9 mouse cellular contexts compared by ENCODE assay signal in genomic region chr15:83583419-83584156, GRCm38 (mm10). TPM values are rescaled to one million over a fixed set of nuclear protein-coding genes. Genes with fewer than 3 reads are reported as not detected.
A peak's percentile ranks its signal among the peaks of the same experiment; 100 is the strongest.
DNase-seq lines count a peak whose midpoint lies in the region; ATAC-seq and TF ChIP-seq lines count a peak whose summit lies in the region.
"Had no signal": no experiment of that assay in that cellular context is flagged by ENCODE, and none has a peak within 500 bp of the region (broad histone marks: within the 10 kb centered on the region; RNA-seq: fewer than 3 reads in every experiment).

No protein-coding gene starts in this region.

- peaks cover 8% of the 10 kb centered on the region for H3K9me3 ChIP-seq in kidney, embryonic 16.5 days (ENCODE audit: low read length)
- no peaks in the 10 kb centered on the region for H3K9me3 ChIP-seq in embryonic facial prominence, embryonic 11.5 days (replicated peaks; ENCODE audit: control insufficient read depth, low read length)

- no peaks in the 10 kb centered on the region for H3K4me1 ChIP-seq in kidney, adult 2 months (ENCODE audit: control insufficient read depth, insufficient read depth, low read length)
- no peaks in the 10 kb centered on the region for H3K4me1 ChIP-seq in kidney, embryonic 16.5 days (ENCODE audit: insufficient read depth, low read length)
- no peaks in the 10 kb centered on the region for H3K4me1 ChIP-seq in embryonic facial prominence, embryonic 11.5 days (ENCODE audit: control insufficient read depth, insufficient read depth, low read length)
- H3K4me1 ChIP-seq: midbrain, embryonic 12.5 days had no signal

- H3K9ac ChIP-seq in kidney, embryonic 16.5 days (replicated peaks; ENCODE audit: low read length): no peak overlapping the region
- H3K9ac ChIP-seq in embryonic facial prominence, embryonic 11.5 days (replicated peaks; ENCODE audit: low read length): no peak overlapping the region
- H3K9ac ChIP-seq: midbrain, embryonic 12.5 days had no signal

- no peak overlapping the region for H3K4me3 ChIP-seq in kidney, adult 2 months (ENCODE audit: insufficient read depth, low read depth, low read length)
- no peak overlapping the region for H3K4me3 ChIP-seq in kidney, embryonic 16.5 days (ENCODE audit: low read length)
- H3K4me3 ChIP-seq in embryonic facial prominence, embryonic 11.5 days (ENCODE audit: low read depth, low read length): no peak overlapping the region
- H3K4me3 ChIP-seq: midbrain, embryonic 12.5 days had no signal

- no peak overlapping the region for H3K27ac ChIP-seq in kidney, adult 2 months (ENCODE audit: insufficient read depth, low read depth, low read length)
- no peak overlapping the region for H3K27ac ChIP-seq in kidney, embryonic 16.5 days (ENCODE audit: low read length)
- H3K27ac ChIP-seq in embryonic facial prominence, embryonic 11.5 days (replicated peaks; ENCODE audit: low read depth, low read length): no peak overlapping the region
- H3K27ac ChIP-seq: midbrain, embryonic 12.5 days had no signal

- TF ChIP-seq POLR2A in kidney, adult 2 months (IDR thresholded peaks at IDR 0.05; ENCODE audit: low read depth, low read length): no peak

- no peaks in the 10 kb centered on the region for H3K27me3 ChIP-seq in kidney, adult 2 months (replicated peaks; ENCODE audit: control insufficient read depth, insufficient read depth, low read length)
- no peaks in the 10 kb centered on the region for H3K27me3 ChIP-seq in kidney, embryonic 16.5 days (ENCODE audit: insufficient read depth, low read length)
- no peaks in the 10 kb centered on the region for H3K27me3 ChIP-seq in embryonic facial prominence, embryonic 11.5 days (ENCODE audit: control insufficient read depth, insufficient read depth, low read length)
- H3K27me3 ChIP-seq: midbrain, embryonic 12.5 days had no signal

- ATAC-seq in kidney, embryonic 16.5 days (ENCODE audit: low FRiP score, low TSS enrichment): no peak
- ATAC-seq in embryonic facial prominence, embryonic 11.5 days (replicated peaks; ENCODE audit: insufficient number of reproducible peaks, low FRiP score, low TSS enrichment, low read depth): no peak
- peak; percentile 67 for ATAC-seq in megakaryocyte-erythroid progenitor cell, adult 5-6 weeks (replicated peaks; ENCODE audit: low FRiP score, low TSS enrichment, poor library complexity, severe bottlenecking)

- peak; percentile 79 for TF ChIP-seq CTCF in kidney, adult 2 months (conservative IDR thresholded peaks at IDR 0.05; ENCODE audit: insufficient read depth, insufficient read length, low read depth, low read length)

- 71% methylated on average over 8 of the region's 8 CpGs for WGBS in kidney, adult 2 months
- WGBS in kidney, embryonic 16.5 days: 68% methylated on average over 8 of the region's 8 CpGs
- WGBS in embryonic facial prominence, embryonic 11.5 days: 75% methylated on average over 8 of the region's 8 CpGs

- no peak overlapping the region for H3K4me2 ChIP-seq in kidney, embryonic 16.5 days (replicated peaks; ENCODE audit: low read depth, low read length)
- no peak overlapping the region for H3K4me2 ChIP-seq in embryonic facial prominence, embryonic 11.5 days (ENCODE audit: low read depth, low read length)
- H3K4me2 ChIP-seq: midbrain, embryonic 12.5 days had no signal

- peak; percentile 78 for DNase-seq in kidney, adult 2 months
- peak; percentile 72 for DNase-seq in MN1 (ENCODE audit: low spot score)
- DNase-seq in embryonic facial prominence, embryonic 11.5 days (ENCODE audit: low spot score): peak; percentile 45
- DNase-seq in kidney, adult 9 months: peak; percentile 82
- no peak for DNase-seq in right cerebral cortex, postnatal 14 days
- DNase-seq in urinary bladder, postnatal 10 days (ENCODE audit: low spot score): no peak

- no peaks in the 10 kb centered on the region for H3K36me3 ChIP-seq in kidney, adult 2 months (ENCODE audit: control insufficient read depth, insufficient read depth, low read length)
- peaks cover 73% of the 10 kb centered on the region for H3K36me3 ChIP-seq in kidney, embryonic 16.5 days (ENCODE audit: insufficient read depth, low read length)
- peaks cover 30% of the 10 kb centered on the region for H3K36me3 ChIP-seq in embryonic facial prominence, embryonic 11.5 days (replicated peaks; ENCODE audit: control insufficient read depth, insufficient read depth, low read depth, low read length)

RNA-seq across cellular contexts. Expression of gene Ttll12, which starts 11.4 kb away (rescaled TPM):
- 18.0 and 20.5 TPM in 2 replicates for polyA plus RNA-seq in kidney, adult 2 months (2012; rRNA removed)
- 38.9 and 40.8 TPM in 2 replicates for polyA plus RNA-seq in kidney, embryonic 16.5 days (2015; fragmentation: Nextera tagmentation; extraction: Ambion mirVana)
- polyA plus RNA-seq in embryonic facial prominence, embryonic 11.5 days (2014; fragmentation: Nextera tagmentation; extraction: Ambion mirVana): 48.6 and 54.4 TPM in 2 replicates
- total RNA-seq in megakaryocyte-erythroid progenitor cell, adult 5-6 weeks (2014; fragmentation: Nextera tagmentation): 111 and 131 TPM in 2 replicates
- total RNA-seq in megakaryocyte-erythroid progenitor cell, adult 5-6 weeks (2017): 33.9 and 55.3 TPM in 2 replicates

RNA-seq across cellular contexts. Expression of gene Mcat, which starts 20.0 kb away (rescaled TPM):
- polyA plus RNA-seq in kidney, adult 2 months (2012; rRNA removed): 31.8 and 34.3 TPM in 2 replicates
- 38.6 and 39.0 TPM in 2 replicates for polyA plus RNA-seq in kidney, embryonic 16.5 days (2015; fragmentation: Nextera tagmentation; extraction: Ambion mirVana)
- polyA plus RNA-seq in embryonic facial prominence, embryonic 11.5 days (2014; fragmentation: Nextera tagmentation; extraction: Ambion mirVana): 40.3 and 42.5 TPM in 2 replicates
- 21.7 and 28.8 TPM in 2 replicates for total RNA-seq in megakaryocyte-erythroid progenitor cell, adult 5-6 weeks (2014; fragmentation: Nextera tagmentation)
- total RNA-seq in megakaryocyte-erythroid progenitor cell, adult 5-6 weeks (2017): 17.6 and 24.1 TPM in 2 replicates

RNA-seq across cellular contexts. Expression of gene Tspo, which starts 20.2 kb away (rescaled TPM):
- 402 and 410 TPM in 2 replicates for polyA plus RNA-seq in kidney, adult 2 months (2012; rRNA removed)
- 84.4 and 107 TPM in 2 replicates for polyA plus RNA-seq in kidney, embryonic 16.5 days (2015; fragmentation: Nextera tagmentation; extraction: Ambion mirVana)
- 24.7 and 32.5 TPM in 2 replicates for polyA plus RNA-seq in embryonic facial prominence, embryonic 11.5 days (2014; fragmentation: Nextera tagmentation; extraction: Ambion mirVana)
- 68.3 and 109 TPM in 2 replicates for total RNA-seq in megakaryocyte-erythroid progenitor cell, adult 5-6 weeks (2014; fragmentation: Nextera tagmentation)
- total RNA-seq in megakaryocyte-erythroid progenitor cell, adult 5-6 weeks (2017): 22.8 and 35.7 TPM in 2 replicates

RNA-seq across cellular contexts. Expression of gene Bik, which starts 56.9 kb away (rescaled TPM):
- 18.9 and 20.8 TPM in 2 replicates for polyA plus RNA-seq in kidney, adult 2 months (2012; rRNA removed)
- 11.7 and 11.9 TPM in 2 replicates for polyA plus RNA-seq in kidney, embryonic 16.5 days (2015; fragmentation: Nextera tagmentation; extraction: Ambion mirVana)
- polyA plus RNA-seq in embryonic facial prominence, embryonic 11.5 days (2014; fragmentation: Nextera tagmentation; extraction: Ambion mirVana): 2.7 and 3.0 TPM in 2 replicates
- 0.37 and 1.7 TPM in 2 replicates for total RNA-seq in megakaryocyte-erythroid progenitor cell, adult 5-6 weeks (2014; fragmentation: Nextera tagmentation)
- total RNA-seq in megakaryocyte-erythroid progenitor cell, adult 5-6 weeks (2017): not detected in 2 replicates

Comparison
In these comparisons a context has a peak if more than half of its experiments do, and no peak if none do; other contexts are left out.
1. DNase-seq: peak in kidney, adult 2 months (single experiment), MN1 (single experiment), embryonic facial prominence, embryonic 11.5 days (single experiment) and kidney, adult 9 months (single experiment); none in right cerebral cortex, postnatal 14 days (single experiment) and urinary bladder, postnatal 10 days (single experiment).